Mouse (Mus musculus) lung, embryonic 15.5 days (tissue): ENCODE data around the gene Marc1. TPM values are rescaled to one million over a fixed set of nuclear protein-coding genes. Genes with fewer than 3 reads are reported as not detected.

Experiments used
- ATAC-seq: fragments of 200-750 bp; cut with Nextera tagmentation; 2 replicates; pipeline ENCODE4 v1.8.0; 2017; ENCODE audit warnings: moderate number of reproducible peaks, borderline replicate concordance; ENCODE audit not compliant: low FRiP score, low TSS enrichment; ENCODE audit errors: extremely low read depth
- H3K27ac ChIP-seq: fragments of 300-500 bp; sonication (generic); 2 replicates; pipeline ENCODE4 v1.5.1; 2015; ENCODE audit warnings: moderate library complexity, mild to moderate bottlenecking, inconsistent platforms
- H3K27me3 ChIP-seq: fragments of 300-500 bp; sonication (generic); 2 replicates; pipeline ENCODE4 v1.6.1; 2015; ENCODE audit warnings: inconsistent platforms
- H3K36me3 ChIP-seq: fragments of 300-500 bp; sonication (generic); 2 replicates; pipeline ENCODE4 v1.6.1; 2015; ENCODE audit warnings: inconsistent platforms
- H3K4me1 ChIP-seq: fragments of 300-500 bp; sonication (generic); 2 replicates; pipeline ENCODE4 v1.6.1; 2015; ENCODE audit warnings: inconsistent platforms
- H3K4me2 ChIP-seq: fragments of 300-500 bp; sonication (generic); 2 replicates; pipeline ENCODE4 v1.6.1; 2015; ENCODE audit warnings: inconsistent platforms, mild to moderate bottlenecking, moderate library complexity
- H3K4me3 ChIP-seq: fragments of 300-500 bp; sonication (generic); 2 replicates; pipeline ENCODE4 v1.5.1; 2015; ENCODE audit warnings: mild to moderate bottlenecking, inconsistent platforms
- H3K9ac ChIP-seq: fragments of 300-500 bp; sonication (generic); 2 replicates; pipeline ENCODE4 v1.6.1; 2015; ENCODE audit warnings: inconsistent platforms
- H3K9me3 ChIP-seq: fragments of 300-500 bp; sonication (generic); 2 replicates; pipeline ENCODE4 v1.6.1; 2016; ENCODE audit warnings: inconsistent platforms
- WGBS: fragments of 180-500 bp; shearing (Covaris S2); methylation state at CpG from one replicate; pipeline ENCODE4 v1.1.7; 2015; 5-methylcytosine and 5-hydroxymethylcytosine counted together
- polyA plus RNA-seq: library from polyadenylated mRNA; unstranded; fragments of >200 nt; fragmentation: Nextera tagmentation; extraction: Ambion mirVana; gene quantifications from 2 replicates; pipeline ENCODE4 v1.2.1, GENCODE M21; 2015

Gene Marc1
- polyA plus RNA-seq, 1 experiment from 2014 or later, result 0.11 TPM

GRCm38 (mm10) chr1:184845111-184846071, 34.3 kb upstream of the Marc1 start:
- H3K36me3 ChIP-seq, result no peaks in the 10 kb centered on the region
- H3K9me3 ChIP-seq, result no peaks in the 10 kb centered on the region
- peak overlapping the region; percentile 93 for H3K9ac ChIP-seq
- H3K27me3 ChIP-seq, result no peaks in the 10 kb centered on the region; the same call in 1 of the 2 replicates
- under 1% methylated on average over 67 of the region's 67 CpGs for WGBS
- H3K4me2 ChIP-seq, result peak overlapping the region; percentile 83
- peak overlapping the region; percentile 94 for H3K4me3 ChIP-seq
- peak overlapping the region; percentile 88 for H3K27ac ChIP-seq
- ATAC-seq, result peak; percentile 98
- H3K4me1 ChIP-seq, result peaks cover 17% of the 10 kb centered on the region

- Histone ChIP-seq H3K9ac (peak overlapping the region; percentile 93), H3K9me3 (no peaks in the 10 kb centered on the region), H3K4me1 (peaks cover 17% of the 10 kb centered on the region), H3K36me3 (no peaks in the 10 kb centered on the region), H3K27me3 (no peaks in the 10 kb centered on the region; the same call in 1 of the 2 replicates), H3K4me2 (peak overlapping the region; percentile 83), H3K27ac (peak overlapping the region; percentile 88), H3K4me3 (peak overlapping the region; percentile 94)
- no peak for ATAC-seq
- 19% methylated on average over 15 of the region's 15 CpGs for WGBS
These were observed 33.4 kb upstream of the Marc1 start for GRCm38 (mm10) chr1:184844326-184845066.

- Histone ChIP-seq H3K4me1 (no peaks in the 10 kb centered on the region), H3K27me3 (no peaks in the 10 kb centered on the region), H3K36me3 (peaks cover 22% of the 10 kb centered on the region), H3K4me3 (no peak overlapping the region), H3K4me2 (no peak overlapping the region), H3K27ac (no peak overlapping the region), H3K9ac (no peak overlapping the region), H3K9me3 (no peaks in the 10 kb centered on the region)
- 70% methylated on average over 4 of the region's 4 CpGs for WGBS
- no peak for ATAC-seq
These were observed 26.5 kb upstream of the Marc1 start for GRCm38 (mm10) chr1:184837649-184838048.

GRCm38 (mm10) chr1:184836350-184836749, 25.2 kb upstream of the Marc1 start:
- peaks cover 34% of the 10 kb centered on the region for H3K36me3 ChIP-seq
- H3K9me3 ChIP-seq, result no peaks in the 10 kb centered on the region
- H3K9ac ChIP-seq, result no peak overlapping the region
- no peak for ATAC-seq
- 78% methylated on average over 5 of the region's 5 CpGs for WGBS
- H3K4me1 ChIP-seq, result no peaks in the 10 kb centered on the region
- no peaks in the 10 kb centered on the region for H3K27me3 ChIP-seq
- H3K4me2 ChIP-seq, result no peak overlapping the region
- no peak overlapping the region for H3K27ac ChIP-seq
- no peak overlapping the region for H3K4me3 ChIP-seq

DNA sequence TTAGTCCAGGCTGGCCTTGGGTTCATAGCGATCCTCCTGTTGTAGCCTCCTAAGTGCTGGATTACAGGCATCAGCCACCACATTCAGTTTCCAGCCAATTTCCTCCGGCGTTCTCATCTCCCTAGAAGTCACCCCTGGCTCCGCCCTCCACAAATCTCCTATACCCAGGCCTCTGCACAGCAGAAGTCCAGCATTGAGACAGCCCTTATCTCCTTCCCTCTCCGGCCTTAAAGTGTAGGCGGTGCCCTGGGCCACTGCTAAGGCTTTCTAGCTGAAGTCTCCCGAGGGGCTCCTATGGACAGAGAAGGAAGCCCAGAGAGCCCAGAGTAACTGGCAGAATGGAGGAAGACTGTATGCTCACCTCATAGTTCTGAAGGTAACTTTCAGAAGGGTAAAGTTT, 22.4 kb upstream of the Marc1 start:
- Histone ChIP-seq H3K4me2 (no peak overlapping the region), H3K9me3 (no peaks in the 10 kb centered on the region), H3K4me1 (no peaks in the 10 kb centered on the region), H3K27ac (no peak overlapping the region), H3K36me3 (peaks cover 46% of the 10 kb centered on the region), H3K27me3 (no peaks in the 10 kb centered on the region), H3K4me3 (no peak overlapping the region), H3K9ac (no peak overlapping the region)
- 84% methylated on average over 7 of the region's 7 CpGs for WGBS
- no peak for ATAC-seq

DNA sequence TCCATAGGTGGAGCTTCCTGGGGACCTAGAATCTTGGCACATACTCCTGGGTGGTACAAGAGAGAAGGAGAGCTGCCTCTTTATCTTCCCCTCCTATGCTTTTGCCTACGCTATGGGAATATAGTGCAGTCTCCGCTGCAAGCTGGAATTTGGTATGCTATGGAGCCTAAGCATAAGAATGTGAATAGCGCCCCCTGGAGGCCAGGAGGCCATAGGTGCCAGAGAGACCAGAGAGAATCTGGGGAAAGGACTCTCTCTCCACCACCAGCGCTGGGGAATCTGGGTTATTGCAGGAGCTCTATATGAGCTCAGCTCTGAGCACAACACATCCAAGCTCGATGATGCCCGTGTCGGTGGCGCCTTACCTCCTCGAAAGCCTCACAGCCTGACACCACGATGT, 21.1 kb upstream of the Marc1 start:
- no peak overlapping the region for H3K4me2 ChIP-seq
- no peak overlapping the region for H3K27ac ChIP-seq
- no peak for ATAC-seq
- H3K4me3 ChIP-seq, result no peak overlapping the region
- peaks cover 46% of the 10 kb centered on the region for H3K36me3 ChIP-seq
- no peaks in the 10 kb centered on the region for H3K4me1 ChIP-seq
- no peak overlapping the region for H3K9ac ChIP-seq
- 84% methylated on average over 10 of the region's 10 CpGs for WGBS
- no peaks in the 10 kb centered on the region for H3K9me3 ChIP-seq
- no peaks in the 10 kb centered on the region for H3K27me3 ChIP-seq

DNA sequence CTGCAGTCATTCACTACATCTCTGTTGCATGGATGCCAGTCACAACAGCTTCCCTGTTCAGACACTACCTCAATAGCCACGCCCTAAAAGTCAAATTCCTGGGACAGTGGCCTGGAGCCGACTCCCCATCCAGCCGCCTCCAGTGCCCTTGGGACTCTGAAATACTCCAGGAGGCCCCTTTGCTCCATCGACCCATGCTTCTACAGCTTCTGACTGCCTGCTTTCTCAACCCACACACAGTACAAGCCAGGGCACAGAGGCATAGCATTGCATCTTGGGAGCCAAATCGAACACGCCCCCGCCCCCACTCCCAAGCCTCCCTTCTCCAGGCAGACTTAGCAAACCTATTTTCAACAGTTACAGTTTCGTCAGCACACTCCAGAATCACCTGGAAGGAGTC, 18.8 kb upstream of the Marc1 start:
- H3K4me2 ChIP-seq, result no peak overlapping the region
- H3K9me3 ChIP-seq, result no peaks in the 10 kb centered on the region
- peaks cover 38% of the 10 kb centered on the region for H3K36me3 ChIP-seq
- peaks cover under 1% of the 10 kb centered on the region for H3K4me1 ChIP-seq
- no peak overlapping the region for H3K9ac ChIP-seq
- WGBS, result 82% methylated on average over 8 of the region's 8 CpGs
- ATAC-seq, result no peak
- H3K27me3 ChIP-seq, result no peaks in the 10 kb centered on the region
- no peak overlapping the region for H3K4me3 ChIP-seq
- H3K27ac ChIP-seq, result no peak overlapping the region

- 26% methylated on average over 23 of the region's 23 CpGs for WGBS
- H3K4me2 ChIP-seq, result 0 out of 2 replicates have a peak overlapping the region, but pooled peaks have one; percentile 2
- no peak for ATAC-seq
These were observed 16.1 kb upstream of the Marc1 start for GRCm38 (mm10) chr1:184827175-184827701.

DNA sequence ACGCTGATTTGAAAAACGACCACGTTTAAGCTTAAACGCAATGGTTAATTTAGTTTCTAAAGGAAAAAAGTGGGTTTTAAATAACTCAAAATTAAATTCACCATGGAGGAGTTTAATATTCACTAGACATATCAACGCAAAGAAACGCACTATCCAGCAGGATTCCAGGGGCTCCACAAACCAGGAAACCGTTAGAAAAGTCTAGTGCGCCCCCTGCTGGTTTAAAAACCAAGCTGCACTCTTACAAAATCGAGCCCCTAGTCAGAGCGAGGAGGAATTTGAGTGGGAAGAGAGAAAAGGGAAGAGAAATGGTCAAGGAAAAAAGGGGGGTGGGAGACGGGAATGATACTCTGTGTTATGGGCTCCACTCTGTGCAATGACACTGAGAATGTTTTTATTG, 14.0 kb upstream of the Marc1 start:
- Histone ChIP-seq H3K27me3 (no peaks in the 10 kb centered on the region), H3K4me1 (peaks cover 6% of the 10 kb centered on the region), H3K4me2 (peak overlapping the region; percentile 37; the same call in 1 of the 2 replicates), H3K27ac (no peak overlapping the region), H3K36me3 (peaks cover 16% of the 10 kb centered on the region; the same call in 1 of the 2 replicates), H3K9ac (no peak overlapping the region), H3K9me3 (no peaks in the 10 kb centered on the region), H3K4me3 (no peak overlapping the region)
- ATAC-seq, result peak; percentile 36; the same call in 1 of the 2 replicates
- WGBS, result 22% methylated on average over 11 of the region's 11 CpGs

More at GRCm38 (mm10) chr1:184827175-184827701, 16.1 kb upstream of the Marc1 start:
- no peak overlapping the region for H3K9ac ChIP-seq
- no peak overlapping the region for H3K27ac ChIP-seq
- H3K4me1 ChIP-seq, result peaks cover 6% of the 10 kb centered on the region
- H3K27me3 ChIP-seq, result no peaks in the 10 kb centered on the region
- no peak overlapping the region for H3K4me3 ChIP-seq
- H3K9me3 ChIP-seq, result no peaks in the 10 kb centered on the region
- peaks cover 20% of the 10 kb centered on the region for H3K36me3 ChIP-seq

- WGBS, result 5% methylated on average over 12 of the region's 12 CpGs
- no peaks in the 10 kb centered on the region for H3K9me3 ChIP-seq
- no peak overlapping the region for H3K9ac ChIP-seq
- peak overlapping the region; percentile 37 for H3K4me2 ChIP-seq
- peak; percentile 82 for ATAC-seq
- no peak overlapping the region for H3K27ac ChIP-seq
- 0 out of 2 replicates have a peak, but pooled peaks cover 14% of the 10 kb centered on the region for H3K36me3 ChIP-seq
- H3K4me1 ChIP-seq, result peaks cover 6% of the 10 kb centered on the region
- no peaks in the 10 kb centered on the region for H3K27me3 ChIP-seq
- no peak overlapping the region for H3K4me3 ChIP-seq
These were observed 13.3 kb upstream of the Marc1 start for GRCm38 (mm10) chr1:184824439-184824851.

DNA sequence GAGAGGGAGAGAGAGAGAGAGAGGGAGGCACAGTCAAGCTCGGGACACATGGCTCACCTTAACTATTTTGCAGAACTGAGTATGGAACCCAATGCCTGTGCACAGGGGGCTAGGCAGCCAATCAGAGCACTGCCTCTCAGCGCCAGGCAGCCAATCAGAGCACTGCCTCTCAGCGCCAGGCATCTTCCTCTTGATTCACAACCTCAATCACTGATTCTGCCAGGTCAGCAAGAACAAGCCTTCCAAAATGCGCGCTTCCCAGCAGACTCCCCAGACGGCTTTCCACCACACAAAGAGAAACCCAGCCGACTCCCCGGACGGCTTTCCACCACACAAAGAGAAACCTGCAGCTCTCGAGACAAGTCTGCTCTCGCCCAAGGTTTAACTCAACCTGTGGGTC, 11.6 kb upstream of the Marc1 start:
- H3K4me3 ChIP-seq, result no peak overlapping the region
- no peak overlapping the region for H3K4me2 ChIP-seq
- H3K4me1 ChIP-seq, result peaks cover 6% of the 10 kb centered on the region
- 19% methylated on average over 11 of the region's 11 CpGs for WGBS
- H3K9ac ChIP-seq, result no peak overlapping the region
- no peak overlapping the region for H3K27ac ChIP-seq
- H3K36me3 ChIP-seq, result peaks cover 26% of the 10 kb centered on the region
- no peaks in the 10 kb centered on the region for H3K27me3 ChIP-seq
- no peak for ATAC-seq
- H3K9me3 ChIP-seq, result no peaks in the 10 kb centered on the region
